Mouse (Mus musculus): ENCODE results near the gene Gnai3. TPM values are rescaled to one million over a fixed set of nuclear protein-coding genes. Genes with fewer than 3 reads are reported as not detected.

The Gnai3 gene
- polyA plus RNA-seq, 1 experiment from 2014 or later, result 171 TPM

DNA sequence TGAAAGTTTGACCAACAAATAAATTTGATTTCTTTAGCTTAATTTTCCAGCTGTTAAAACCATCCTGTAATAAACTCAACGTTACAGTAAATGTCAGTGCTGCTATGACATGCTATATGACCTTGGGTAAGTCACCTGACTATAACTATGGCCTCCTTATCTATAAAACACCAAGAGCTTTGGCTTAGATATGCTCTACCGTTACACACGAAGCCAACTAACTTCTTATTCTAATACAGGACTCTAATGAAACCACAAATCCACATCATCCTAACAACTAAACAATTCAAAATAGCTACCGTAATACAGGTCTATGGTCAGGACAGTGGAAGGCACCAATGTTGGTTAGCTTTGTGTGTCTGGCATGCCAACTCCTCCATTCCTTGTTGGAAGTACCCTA is 16.1 kb downstream of the Gnai3 start:
- H3K27me3 ChIP-seq (replicated peaks; ENCODE audit: control insufficient read depth, insufficient read depth, low read length), result no peaks in the 10 kb centered on the region
- H3K4me2 ChIP-seq (ENCODE audit: low read length), result no peak overlapping the region
- WGBS, result 90% methylated on average over 4 of the region's 4 CpGs
- H3K36me3 ChIP-seq (ENCODE audit: control insufficient read depth, insufficient read depth, low read length), result no peaks in the 10 kb centered on the region
- no peak overlapping the region for H3K9ac ChIP-seq (ENCODE audit: low read length)
- H3K4me3 ChIP-seq (ENCODE audit: low read depth, low read length), result no peak overlapping the region
- no peak for ATAC-seq (replicated peaks; ENCODE audit: low FRiP score, low TSS enrichment, low read depth)
- no peak overlapping the region for H3K27ac ChIP-seq (ENCODE audit: low read depth)
- DNase-seq (ENCODE audit: low spot score), result no peak
- H3K4me1 ChIP-seq (replicated peaks; ENCODE audit: control insufficient read depth, insufficient read depth, low read length), result peaks cover 6% of the 10 kb centered on the region; the same call in 1 of the 2 replicates
- H3K9me3 ChIP-seq (ENCODE audit: control insufficient read depth, low read length), result no peaks in the 10 kb centered on the region

GRCm38 (mm10) chr3:108129367-108129766 is 16.6 kb downstream of the Gnai3 start:
- Histone ChIP-seq H3K4me1 (replicated peaks; ENCODE audit: control insufficient read depth, insufficient read depth, low read length) (peaks cover 6% of the 10 kb centered on the region; the same call in 1 of the 2 replicates), H3K4me2 (ENCODE audit: low read length) (no peak overlapping the region), H3K9me3 (ENCODE audit: control insufficient read depth, low read length) (no peaks in the 10 kb centered on the region), H3K36me3 (ENCODE audit: control insufficient read depth, insufficient read depth, low read length) (no peaks in the 10 kb centered on the region), H3K27ac (ENCODE audit: low read depth) (no peak overlapping the region), H3K9ac (ENCODE audit: low read length) (no peak overlapping the region), H3K27me3 (replicated peaks; ENCODE audit: control insufficient read depth, insufficient read depth, low read length) (no peaks in the 10 kb centered on the region), H3K4me3 (ENCODE audit: low read depth, low read length) (no peak overlapping the region)
- DNase-seq (ENCODE audit: low spot score), result no peak
- 80% methylated on average over 4 of the region's 4 CpGs for WGBS
- ATAC-seq (replicated peaks; ENCODE audit: low FRiP score, low TSS enrichment, low read depth), result no peak

DNA sequence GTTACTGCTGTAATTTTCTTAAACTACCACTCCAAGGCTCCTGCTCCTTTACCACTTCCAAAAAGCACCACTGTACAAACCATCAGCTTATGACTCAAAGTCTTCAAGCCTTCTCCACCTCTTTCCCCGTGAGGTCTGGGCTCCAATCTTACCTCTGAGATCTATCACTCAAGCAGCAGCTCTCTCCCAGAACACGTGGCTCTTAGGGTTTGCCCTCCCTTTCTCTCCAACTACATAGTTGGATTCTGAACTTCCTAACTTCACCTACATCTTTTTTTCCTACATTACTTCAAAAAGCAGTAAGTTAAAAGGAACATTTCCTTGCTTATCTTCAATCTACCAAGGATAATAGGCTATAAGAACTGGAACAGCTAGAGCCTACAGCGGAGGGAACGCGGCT is 17.4 kb downstream of the Gnai3 start:
- peaks cover 6% of the 10 kb centered on the region; the same call in 1 of the 2 replicates for H3K4me1 ChIP-seq (replicated peaks; ENCODE audit: control insufficient read depth, insufficient read depth, low read length)
- H3K9ac ChIP-seq (ENCODE audit: low read length), result no peak overlapping the region
- H3K4me3 ChIP-seq (ENCODE audit: low read depth, low read length), result no peak overlapping the region
- WGBS, result 75% methylated on average over 5 of the region's 5 CpGs
- H3K4me2 ChIP-seq (ENCODE audit: low read length), result no peak overlapping the region
- no peaks in the 10 kb centered on the region for H3K27me3 ChIP-seq (replicated peaks; ENCODE audit: control insufficient read depth, insufficient read depth, low read length)
- H3K27ac ChIP-seq (ENCODE audit: low read depth), result no peak overlapping the region
- H3K9me3 ChIP-seq (ENCODE audit: control insufficient read depth, low read length), result no peaks in the 10 kb centered on the region
- no peak for ATAC-seq (replicated peaks; ENCODE audit: low FRiP score, low TSS enrichment, low read depth)
- DNase-seq (ENCODE audit: low spot score), result no peak
- H3K36me3 ChIP-seq (ENCODE audit: control insufficient read depth, insufficient read depth, low read length), result peaks cover under 1% of the 10 kb centered on the region; the same call in 1 of the 2 replicates

GRCm38 (mm10) chr3:108126327-108126726 is 19.6 kb downstream of the Gnai3 start:
- WGBS, result 82% methylated on average over 3 of the region's 3 CpGs
- H3K4me3 ChIP-seq (ENCODE audit: low read depth, low read length), result no peak overlapping the region
- H3K9me3 ChIP-seq (ENCODE audit: control insufficient read depth, low read length), result no peaks in the 10 kb centered on the region
- peaks cover 22% of the 10 kb centered on the region for H3K36me3 ChIP-seq (ENCODE audit: control insufficient read depth, insufficient read depth, low read length)
- no peak overlapping the region for H3K4me2 ChIP-seq (ENCODE audit: low read length)
- ATAC-seq (replicated peaks; ENCODE audit: low FRiP score, low TSS enrichment, low read depth) (no peak), DNase-seq (ENCODE audit: low spot score) (no peak)
- H3K9ac ChIP-seq (ENCODE audit: low read length), result no peak overlapping the region
- no peak overlapping the region for H3K27ac ChIP-seq (ENCODE audit: low read depth)
- peaks cover 6% of the 10 kb centered on the region; the same call in 1 of the 2 replicates for H3K4me1 ChIP-seq (replicated peaks; ENCODE audit: control insufficient read depth, insufficient read depth, low read length)
- H3K27me3 ChIP-seq (replicated peaks; ENCODE audit: control insufficient read depth, insufficient read depth, low read length), result no peaks in the 10 kb centered on the region

DNA sequence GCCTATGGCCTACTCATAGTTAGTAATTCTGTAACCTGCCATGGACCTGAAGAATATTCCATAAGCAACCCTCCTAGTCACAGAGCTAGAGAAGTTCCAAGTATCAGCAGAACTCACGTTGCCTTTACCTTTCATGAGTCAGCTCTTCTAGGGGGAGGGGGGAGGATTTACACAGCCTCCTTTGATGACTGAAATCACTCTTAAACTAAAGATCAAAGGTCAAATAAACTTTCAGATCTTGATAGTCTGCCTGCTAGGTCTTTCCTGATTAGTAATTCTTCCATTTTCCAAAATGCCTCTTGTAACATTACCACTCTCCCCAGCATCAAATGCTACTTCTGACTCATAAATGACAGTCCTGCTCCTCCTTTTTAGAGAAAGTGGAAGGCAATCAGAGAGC is 21.8 kb downstream of the Gnai3 start:
- Histone ChIP-seq H3K36me3 (ENCODE audit: control insufficient read depth, insufficient read depth, low read length) (peaks cover 37% of the 10 kb centered on the region), H3K9ac (ENCODE audit: low read length) (no peak overlapping the region), H3K4me2 (ENCODE audit: low read length) (no peak overlapping the region), H3K9me3 (ENCODE audit: control insufficient read depth, low read length) (no peaks in the 10 kb centered on the region), H3K27me3 (replicated peaks; ENCODE audit: control insufficient read depth, insufficient read depth, low read length) (no peaks in the 10 kb centered on the region), H3K4me1 (replicated peaks; ENCODE audit: control insufficient read depth, insufficient read depth, low read length) (peaks cover 6% of the 10 kb centered on the region; the same call in 1 of the 2 replicates), H3K4me3 (ENCODE audit: low read depth, low read length) (no peak overlapping the region), H3K27ac (ENCODE audit: low read depth) (no peak overlapping the region)
- no peak for DNase-seq (ENCODE audit: low spot score)
- WGBS, result 39% methylated on average over 1 of the region's 1 CpGs
- ATAC-seq (replicated peaks; ENCODE audit: low FRiP score, low TSS enrichment, low read depth), result no peak

DNA sequence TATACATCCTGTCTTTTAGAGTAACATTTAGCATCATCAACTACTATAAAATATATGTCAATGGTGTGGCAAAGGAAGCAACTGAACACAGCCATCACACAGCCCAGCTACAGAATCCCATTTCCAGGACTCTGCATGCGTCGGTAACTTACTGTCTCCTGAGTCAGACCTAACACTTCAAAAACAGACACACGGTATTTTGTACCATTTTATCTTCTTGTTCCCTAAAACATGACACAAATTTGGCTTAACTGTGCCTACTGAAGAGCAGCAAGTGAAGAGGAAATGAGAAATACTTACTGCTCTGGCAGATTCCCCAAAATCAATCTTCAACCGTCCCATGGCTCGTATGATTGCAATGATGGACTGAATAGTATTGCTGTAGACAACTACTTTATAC is 22.7 kb downstream of the Gnai3 start:
- Histone ChIP-seq H3K27ac (ENCODE audit: low read depth) (no peak overlapping the region), H3K9me3 (ENCODE audit: control insufficient read depth, low read length) (no peaks in the 10 kb centered on the region), H3K27me3 (replicated peaks; ENCODE audit: control insufficient read depth, insufficient read depth, low read length) (no peaks in the 10 kb centered on the region), H3K4me1 (replicated peaks; ENCODE audit: control insufficient read depth, insufficient read depth, low read length) (no peaks in the 10 kb centered on the region), H3K9ac (ENCODE audit: low read length) (no peak overlapping the region), H3K4me2 (ENCODE audit: low read length) (no peak overlapping the region), H3K36me3 (ENCODE audit: control insufficient read depth, insufficient read depth, low read length) (peaks cover 46% of the 10 kb centered on the region), H3K4me3 (ENCODE audit: low read depth, low read length) (no peak overlapping the region)
- ATAC-seq (replicated peaks; ENCODE audit: low FRiP score, low TSS enrichment, low read depth), result no peak
- no peak for DNase-seq (ENCODE audit: low spot score)
- 82% methylated on average over 5 of the region's 5 CpGs for WGBS

GRCm38 (mm10) chr3:108121101-108121500 is 24.8 kb downstream of the Gnai3 start:
- Histone ChIP-seq H3K4me2 (ENCODE audit: low read length) (no peak overlapping the region), H3K27ac (ENCODE audit: low read depth) (no peak overlapping the region), H3K4me3 (ENCODE audit: low read depth, low read length) (no peak overlapping the region), H3K9me3 (ENCODE audit: control insufficient read depth, low read length) (no peaks in the 10 kb centered on the region), H3K9ac (ENCODE audit: low read length) (no peak overlapping the region), H3K4me1 (replicated peaks; ENCODE audit: control insufficient read depth, insufficient read depth, low read length) (no peaks in the 10 kb centered on the region), H3K36me3 (ENCODE audit: control insufficient read depth, insufficient read depth, low read length) (peaks cover 66% of the 10 kb centered on the region), H3K27me3 (replicated peaks; ENCODE audit: control insufficient read depth, insufficient read depth, low read length) (no peaks in the 10 kb centered on the region)
- WGBS, result 88% methylated on average over 3 of the region's 3 CpGs
- DNase-seq (ENCODE audit: low spot score) (no peak), ATAC-seq (replicated peaks; ENCODE audit: low FRiP score, low TSS enrichment, low read depth) (no peak)

- WGBS, result 97% methylated on average over 6 of the region's 6 CpGs
- H3K36me3 ChIP-seq (ENCODE audit: control insufficient read depth, insufficient read depth, low read length), result peaks cover 90% of the 10 kb centered on the region
Observed at GRCm38 (mm10) chr3:108117465-108117864, 28.5 kb downstream of the Gnai3 start.

DNA sequence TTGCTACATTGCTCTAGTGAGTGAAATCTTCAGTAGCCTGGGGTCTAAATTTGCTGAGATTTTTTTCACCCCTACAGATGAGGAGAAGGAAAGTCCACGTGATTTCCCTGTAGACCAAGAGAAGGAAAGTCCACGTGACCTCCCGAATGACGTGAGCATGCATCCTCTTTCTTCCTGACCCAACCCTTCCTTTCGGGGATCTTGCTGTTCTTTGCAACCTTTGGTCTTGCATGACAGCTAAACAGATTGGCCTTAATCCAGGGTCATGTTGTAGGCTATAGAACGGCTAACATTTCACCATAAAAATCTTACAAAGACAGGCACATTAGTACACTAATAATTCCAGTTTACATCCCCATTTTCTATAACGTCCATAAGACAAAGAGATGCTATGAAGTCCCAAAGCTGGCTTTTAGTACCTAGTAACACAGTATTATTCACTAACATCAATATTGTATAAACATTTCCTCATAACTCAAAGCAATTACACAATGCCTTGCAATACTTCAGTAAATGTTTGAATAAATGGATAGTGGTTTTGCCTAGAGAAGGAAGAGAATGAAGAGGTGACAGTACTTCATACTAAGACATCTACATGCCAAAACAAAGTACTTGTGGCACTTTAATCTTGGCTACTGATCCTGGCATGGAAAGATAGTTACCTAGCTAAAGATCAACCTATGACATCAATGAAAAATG is 32.2 kb downstream of the Gnai3 start:
- Histone ChIP-seq H3K36me3 (ENCODE audit: control insufficient read depth, insufficient read depth, low read length) (peaks cover 96% of the 10 kb centered on the region), H3K27ac (ENCODE audit: low read depth) (no peak overlapping the region), H3K4me1 (replicated peaks; ENCODE audit: control insufficient read depth, insufficient read depth, low read length) (no peaks in the 10 kb centered on the region), H3K9me3 (ENCODE audit: control insufficient read depth, low read length) (no peaks in the 10 kb centered on the region), H3K4me3 (ENCODE audit: low read depth, low read length) (no peak overlapping the region), H3K4me2 (ENCODE audit: low read length) (no peak overlapping the region), H3K9ac (ENCODE audit: low read length) (no peak overlapping the region), H3K27me3 (replicated peaks; ENCODE audit: control insufficient read depth, insufficient read depth, low read length) (no peaks in the 10 kb centered on the region)
- ATAC-seq (replicated peaks; ENCODE audit: low FRiP score, low TSS enrichment, low read depth) (no peak), DNase-seq (ENCODE audit: low spot score) (peak; percentile 25)
- 90% methylated on average over 7 of the region's 7 CpGs for WGBS

More at GRCm38 (mm10) chr3:108117465-108117864, 28.5 kb downstream of the Gnai3 start:
- no peaks in the 10 kb centered on the region for H3K27me3 ChIP-seq (replicated peaks; ENCODE audit: control insufficient read depth, insufficient read depth, low read length)
- no peak for ATAC-seq (replicated peaks; ENCODE audit: low FRiP score, low TSS enrichment, low read depth)
- H3K9me3 ChIP-seq (ENCODE audit: control insufficient read depth, low read length), result no peaks in the 10 kb centered on the region
- H3K9ac ChIP-seq (ENCODE audit: low read length), result no peak overlapping the region
- peak; percentile 20 for DNase-seq (ENCODE audit: low spot score)
- no peak overlapping the region for H3K27ac ChIP-seq (ENCODE audit: low read depth)
- no peak overlapping the region for H3K4me2 ChIP-seq (ENCODE audit: low read length)
- no peaks in the 10 kb centered on the region for H3K4me1 ChIP-seq (replicated peaks; ENCODE audit: control insufficient read depth, insufficient read depth, low read length)
- no peak overlapping the region for H3K4me3 ChIP-seq (ENCODE audit: low read depth, low read length)

All from intestine, embryonic 14.5 days (tissue).